Mouse (Mus musculus) spleen, postnatal 4 days (tissue): ENCODE measurements at regions not wholly inside any gene's neighbourhood (a gene's known extent, or its start where the extent isn't known, plus 50 kb on each side); places are given as distances from the start of the nearest gene placed in this dataset.

ENCODE experiments used
- DNase-seq, 2 experiments: peaks; one replicate each; pipeline ENCODE4 v3.0.0; 2022; ENCODE audit warnings: low spot score in 2 of 2

DNA sequence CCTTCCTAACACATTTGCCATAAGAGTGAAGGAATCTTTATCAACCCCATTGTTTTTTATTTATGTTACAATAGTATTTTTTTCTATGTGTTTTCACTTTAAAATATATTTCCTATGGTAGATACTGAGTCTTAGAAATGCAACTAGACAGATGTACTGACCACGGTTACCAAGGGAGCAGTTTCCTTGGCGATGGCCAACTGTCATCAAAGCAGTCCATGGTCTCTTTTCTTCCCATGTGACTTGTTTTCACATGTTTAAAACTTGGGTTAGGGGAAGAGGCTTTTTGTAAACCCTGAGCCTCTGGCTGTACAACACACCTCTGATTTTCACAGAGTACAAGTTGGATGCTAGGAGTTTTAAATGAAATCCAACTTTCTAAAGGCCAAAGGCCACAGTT is 411.9 kb upstream of the Gm765 start:
- no peak for DNase-seq

DNA sequence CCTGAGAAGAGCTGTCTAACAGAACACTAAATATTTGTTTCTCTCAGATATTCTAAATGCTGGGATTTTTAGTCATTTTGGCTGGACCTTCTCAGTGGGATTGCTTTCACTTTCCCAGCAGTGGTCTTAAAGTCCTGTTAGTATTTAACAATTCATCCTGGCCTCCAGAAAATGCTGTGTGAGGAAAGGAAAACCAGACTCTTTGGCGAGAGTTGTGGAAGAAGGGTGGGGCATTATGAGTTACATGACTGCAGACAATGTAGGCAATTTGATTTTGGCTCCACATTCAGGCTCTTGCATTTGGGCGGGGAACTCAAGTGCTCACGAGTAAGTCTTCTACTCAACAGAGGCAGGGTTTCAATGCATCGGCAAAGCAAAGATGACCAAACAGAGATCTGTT is 406.1 kb upstream of the Gm765 start:
- DNase-seq = no peak

DNA sequence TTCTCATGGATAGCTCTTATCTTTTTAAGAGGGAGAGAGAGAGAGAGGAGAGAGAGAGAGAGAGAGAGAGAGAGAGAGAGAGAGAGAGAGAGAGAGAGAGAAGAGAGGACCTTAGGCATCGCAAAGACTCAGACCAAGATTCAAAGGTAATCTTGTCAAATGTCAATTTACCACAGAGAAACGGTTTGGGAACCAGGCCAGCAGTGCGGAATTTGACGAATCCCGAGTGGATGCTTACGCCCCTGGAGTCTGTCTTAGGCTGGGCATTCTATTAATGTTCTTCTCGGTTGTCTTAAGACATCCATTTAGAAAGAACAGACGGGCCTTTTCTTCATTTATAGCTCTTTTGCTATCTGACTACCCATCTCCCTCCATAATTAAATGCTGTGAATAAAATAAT is 404.4 kb upstream of the Gm765 start:
- DNase-seq = no peak

DNA sequence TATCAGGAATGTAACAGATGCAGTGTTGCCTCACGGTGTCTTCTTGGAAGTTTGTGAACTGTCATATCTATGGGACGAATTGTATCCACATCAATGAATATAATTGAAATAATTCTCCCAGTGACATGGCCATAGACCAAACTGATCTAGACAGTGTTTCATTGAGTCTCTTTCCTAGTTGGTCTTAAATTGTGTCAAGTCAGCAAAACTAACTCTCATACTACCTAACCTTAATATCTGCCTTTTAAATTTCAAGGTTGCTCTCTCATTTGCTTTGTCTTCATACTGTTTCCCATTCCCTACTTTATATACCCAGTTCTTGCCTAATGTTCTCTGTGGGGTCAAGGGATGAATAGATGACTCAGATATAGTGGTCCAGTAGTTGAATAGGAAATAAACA is 397.9 kb upstream of the Gm765 start:
- DNase-seq = no peak

DNA sequence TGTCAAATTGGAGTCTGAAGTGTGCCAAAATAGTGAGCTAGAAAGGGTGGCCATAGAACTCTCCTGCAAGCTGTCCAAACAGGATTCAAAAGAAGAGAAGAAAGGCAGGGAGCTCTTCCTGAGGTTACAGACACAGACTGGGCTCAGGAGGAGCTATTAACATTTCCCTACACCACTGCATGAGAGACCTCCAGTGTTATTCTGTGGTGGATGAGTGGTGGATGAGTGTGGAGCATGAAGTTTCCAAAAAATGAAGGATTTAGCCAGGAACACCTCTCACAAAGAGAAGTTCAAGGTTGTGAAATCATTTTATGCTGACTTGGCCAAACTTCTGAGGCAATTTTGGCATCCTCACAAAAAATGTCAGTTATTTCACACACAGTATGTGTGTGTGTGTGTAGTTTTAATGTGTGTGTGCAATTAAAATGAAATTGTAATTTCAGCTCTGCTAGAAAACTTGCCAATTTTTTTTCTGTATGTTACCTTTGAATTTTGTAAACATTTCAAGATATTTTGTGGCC is 388.5 kb upstream of the Gm765 start:
- no peak for DNase-seq

DNA sequence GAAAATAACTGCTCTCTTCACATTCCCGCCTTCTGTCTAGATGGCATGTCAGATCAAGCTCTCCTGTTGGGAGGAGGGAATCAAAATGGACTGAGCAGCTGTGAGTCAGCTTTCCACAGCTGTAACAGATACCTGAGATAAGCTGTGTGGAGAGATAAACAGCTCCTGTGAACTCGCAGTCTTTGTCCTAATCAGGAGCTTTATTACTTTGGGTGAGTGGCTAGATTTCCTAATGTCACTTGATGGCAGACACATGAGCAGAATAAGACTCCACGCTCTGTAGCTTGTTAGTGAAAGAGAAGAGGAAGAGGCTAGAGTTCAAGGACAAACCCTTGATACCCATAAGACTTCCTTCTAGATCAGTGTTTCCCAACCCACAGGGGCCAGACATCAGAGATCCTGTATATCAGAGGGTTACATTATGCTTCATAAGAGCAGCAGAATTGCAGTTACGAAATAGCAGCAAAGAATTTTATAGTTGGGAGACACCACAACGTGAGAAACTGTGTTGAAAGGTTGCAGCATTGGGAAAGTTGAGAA is 384.1 kb upstream of the Gm765 start:
- no peak for DNase-seq

DNA sequence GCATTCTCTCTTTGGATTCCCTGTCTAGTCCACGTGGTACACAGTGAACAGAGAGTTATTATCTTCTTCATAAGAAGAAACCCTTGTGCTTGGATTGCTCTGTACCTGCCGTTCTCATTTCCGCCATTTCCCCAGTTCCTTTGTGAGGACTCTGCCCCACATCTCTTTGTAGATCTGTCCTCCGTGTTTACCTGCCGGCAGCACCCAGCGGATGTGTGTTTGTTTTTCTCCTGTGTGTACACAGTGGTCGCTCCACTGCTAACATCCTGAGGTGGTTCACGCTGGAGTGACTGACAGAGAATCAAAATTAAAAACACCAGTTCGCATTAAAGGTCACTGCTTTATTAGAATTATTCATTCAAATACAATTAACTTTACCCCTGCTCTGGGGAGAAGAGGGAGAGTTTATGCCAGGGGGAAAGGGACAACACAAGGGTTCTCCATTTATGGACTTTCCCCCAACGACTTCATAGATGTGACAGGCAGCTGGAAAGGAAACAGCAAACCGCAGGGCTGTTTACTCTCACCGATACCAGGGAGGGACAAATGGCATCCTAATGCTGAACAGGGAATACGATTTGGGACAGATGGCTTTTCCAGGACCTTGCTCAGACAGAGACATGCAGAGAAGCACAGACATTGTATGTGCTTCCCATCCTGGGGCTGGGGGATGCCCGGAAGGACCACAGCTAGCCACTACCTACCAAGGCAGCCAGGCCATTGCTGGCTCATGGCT is 362.5 kb upstream of the Gm765 start:
- DNase-seq = no peak

DNA sequence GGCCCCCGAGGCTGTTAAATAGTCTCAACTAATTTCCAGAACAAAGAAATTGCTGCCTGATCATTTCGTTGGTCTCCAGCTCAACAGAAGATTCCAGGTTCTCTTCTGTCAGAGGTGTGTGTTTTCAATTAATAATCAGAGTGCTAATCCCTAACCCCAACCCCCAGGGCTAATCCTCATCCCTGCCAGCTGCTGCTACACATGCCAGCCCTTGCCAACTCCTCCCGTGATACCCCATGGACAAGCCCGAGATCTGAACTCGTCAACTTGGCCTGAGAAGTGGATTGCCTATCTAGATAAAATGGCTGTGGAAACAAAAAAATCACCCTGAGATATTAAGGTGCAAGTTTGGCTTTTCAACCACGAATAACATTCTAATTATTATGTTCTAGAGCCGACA is 355.0 kb upstream of the Gm765 start:
- no peak for DNase-seq

DNA sequence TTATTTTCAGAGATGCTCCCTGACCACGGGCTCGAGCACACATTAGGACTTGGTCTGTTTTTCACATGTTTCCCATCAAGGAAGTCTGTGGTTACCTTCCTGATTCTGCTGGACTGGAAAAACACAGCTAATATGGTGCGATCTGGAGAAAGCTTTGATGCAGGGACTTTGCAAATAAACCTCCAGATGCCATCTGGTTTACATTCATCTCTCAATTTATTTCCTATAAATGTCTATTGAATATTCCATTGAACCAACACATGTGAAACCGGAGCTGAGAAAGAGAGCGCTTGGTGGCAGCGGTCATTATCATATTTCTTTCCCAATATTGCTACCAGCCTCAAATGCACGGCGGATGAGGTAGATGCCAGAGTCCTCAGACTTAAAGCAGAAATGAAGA is 350.9 kb upstream of the Gm765 start:
- DNase-seq = no peak

DNA sequence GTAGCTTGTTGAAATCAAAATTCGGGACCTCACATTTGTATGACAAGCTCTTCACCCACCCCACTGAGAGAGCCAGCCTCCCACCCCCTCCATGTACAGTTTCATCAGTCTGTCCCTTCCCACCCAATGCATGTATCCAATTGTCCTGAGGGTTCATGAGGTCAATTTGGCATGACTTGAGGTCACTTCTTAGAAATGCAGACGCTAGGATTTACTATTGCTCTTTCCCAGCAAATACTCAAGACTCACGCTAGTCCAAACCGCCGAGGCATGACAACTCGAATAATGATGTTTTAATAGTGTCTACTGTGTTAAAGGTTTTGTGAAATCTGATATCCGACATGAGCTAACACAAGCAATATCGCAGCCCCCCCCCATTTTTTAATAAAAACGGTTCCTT is 347.6 kb upstream of the Gm765 start:
- DNase-seq = no peak

DNA sequence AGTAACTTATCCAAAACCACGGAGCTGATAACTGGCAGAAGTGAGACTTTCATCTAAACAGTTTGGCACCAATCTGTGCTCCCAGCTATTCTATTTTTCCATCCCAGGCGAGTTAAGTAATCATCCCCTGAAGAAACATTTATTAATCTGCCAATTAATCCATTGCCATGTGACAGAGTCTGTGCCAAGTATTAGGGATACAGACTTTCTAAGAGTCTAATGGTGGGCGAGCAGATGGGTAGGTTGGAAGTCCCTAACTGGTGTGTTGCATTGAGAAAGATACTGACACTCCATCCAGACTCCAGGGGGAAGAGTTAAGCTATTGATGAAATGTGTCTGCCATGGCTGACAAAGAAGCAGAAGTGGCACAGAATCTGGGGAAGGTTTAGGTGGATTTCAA is 346.8 kb upstream of the Gm765 start:
- no peak for DNase-seq

DNA sequence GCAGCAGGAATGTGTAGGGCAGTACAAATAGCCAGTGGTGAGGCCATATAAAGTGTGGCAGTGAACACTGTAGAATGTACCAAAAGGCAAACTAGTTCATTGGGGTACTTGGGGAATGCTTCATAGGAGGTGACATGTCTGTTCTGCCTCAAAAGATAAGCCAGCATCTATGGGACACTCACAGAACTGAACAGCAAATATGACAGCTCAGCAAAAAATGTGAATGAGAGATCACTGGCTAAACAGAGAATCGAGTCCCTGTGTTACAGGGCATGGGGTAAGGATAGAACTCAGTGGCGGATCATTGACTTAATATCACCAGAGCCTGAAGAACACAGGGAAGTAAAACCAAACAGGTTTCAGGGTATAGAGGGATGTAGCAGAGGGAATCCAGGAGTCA is 346.1 kb upstream of the Gm765 start:
- no peak for DNase-seq

DNA sequence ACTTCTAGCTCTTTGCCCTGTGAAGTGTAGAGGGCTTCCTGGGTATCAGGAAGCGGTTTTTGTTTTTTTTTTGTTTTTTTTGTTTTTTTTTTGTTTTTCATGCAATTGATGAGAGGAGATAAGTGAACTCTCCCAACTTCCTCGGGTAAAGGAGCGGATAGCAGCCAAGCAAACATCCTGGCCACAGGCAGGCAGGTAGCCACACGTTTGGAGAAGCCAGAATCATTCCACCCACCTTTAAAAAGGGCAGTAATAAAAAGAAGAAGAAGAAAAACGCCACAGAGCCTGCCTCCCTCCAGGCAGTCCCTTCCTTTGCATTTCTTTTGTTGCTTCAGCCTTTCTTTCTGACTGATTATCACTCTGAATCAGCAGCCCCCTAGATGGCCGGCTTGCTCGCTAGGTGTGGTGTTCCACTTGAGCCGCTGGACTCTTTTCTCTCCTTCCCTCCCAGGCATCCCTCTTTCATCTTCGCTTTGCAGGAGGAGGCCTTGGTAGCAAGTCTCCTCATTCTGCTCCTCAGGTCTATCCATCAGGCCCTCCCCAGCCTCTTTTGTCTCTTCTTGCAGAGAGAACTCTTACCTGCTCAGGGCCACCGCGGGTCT is 323.9 kb upstream of the Gm765 start:
- DNase-seq = no peak

DNA sequence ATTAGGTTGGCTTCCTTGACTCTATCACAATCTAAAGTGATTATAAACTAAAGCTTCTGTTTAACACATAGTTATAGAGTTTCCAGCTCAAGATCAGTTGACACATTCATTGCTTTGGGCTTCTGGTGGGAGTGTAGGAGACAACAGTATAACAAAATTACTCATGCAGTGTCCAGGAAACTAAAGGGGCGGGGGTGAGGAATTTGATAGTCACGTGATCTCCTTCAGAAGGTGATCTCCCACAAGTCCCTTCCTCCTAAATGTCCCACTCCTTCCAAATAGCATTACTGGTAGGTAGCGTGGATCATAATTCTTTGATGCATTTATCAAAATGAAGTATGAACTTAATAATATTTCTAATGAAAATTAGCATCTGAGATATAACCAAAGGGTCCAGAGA is 309.3 kb upstream of the Gm765 start:
- DNase-seq = no peak

DNA sequence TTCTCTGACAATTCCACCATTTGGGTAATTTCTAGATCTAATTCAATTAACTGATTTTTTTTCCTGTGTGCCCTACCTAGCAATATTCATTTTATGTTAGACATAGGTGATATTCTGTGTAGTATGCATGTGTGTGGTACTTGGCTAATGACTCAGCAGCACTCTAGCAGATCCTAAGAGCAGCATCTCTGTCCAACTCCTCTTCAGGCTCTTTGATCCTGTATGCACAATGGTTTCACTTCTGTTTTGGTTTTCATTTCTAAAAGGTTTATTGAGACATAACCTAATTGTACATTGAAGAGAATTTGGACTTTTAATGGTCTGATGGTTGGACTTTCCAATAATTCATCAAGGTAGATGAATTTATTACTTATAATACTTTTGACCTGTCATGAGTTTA is 308.8 kb upstream of the Gm765 start:
- DNase-seq = no peak

DNA sequence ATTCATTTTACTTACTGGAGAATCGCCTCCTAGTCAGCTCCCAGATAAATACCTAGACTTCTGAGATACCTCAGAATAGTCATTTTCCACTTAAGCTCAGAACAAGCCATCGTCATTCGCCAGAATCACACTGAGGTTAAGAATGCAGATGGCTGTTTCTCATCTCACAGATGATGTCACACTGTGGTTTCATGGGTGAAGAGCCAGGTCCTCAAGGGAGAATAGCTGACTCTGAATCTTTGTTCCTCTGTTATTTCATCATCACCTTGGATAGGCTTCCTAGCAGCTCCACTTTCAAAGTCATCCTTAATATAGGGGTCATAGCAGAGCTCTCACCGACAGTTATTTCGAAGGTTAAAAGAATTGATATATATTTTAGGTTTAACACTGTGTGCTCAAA is 297.8 kb upstream of the Gm765 start:
- DNase-seq = no peak

DNA sequence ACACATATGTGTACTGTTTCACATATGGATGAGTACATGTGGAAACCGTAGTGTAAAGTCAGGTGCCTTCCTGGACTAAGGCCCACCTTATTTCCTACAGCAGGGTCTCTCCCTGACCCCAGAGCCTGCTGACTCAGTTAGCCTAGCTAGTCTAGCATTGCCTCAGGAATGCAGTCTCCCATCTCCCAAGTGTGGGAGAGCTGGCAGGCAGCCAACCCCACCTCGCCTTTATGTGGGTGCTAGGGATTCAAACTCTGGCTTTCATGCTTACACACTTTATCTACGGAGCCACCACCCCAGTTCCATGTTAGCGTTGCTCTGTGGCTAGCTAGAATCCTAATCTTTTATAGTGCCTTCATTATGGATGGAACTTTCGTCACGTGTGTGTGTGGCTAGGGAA is 293.3 kb upstream of the Gm765 start:
- no peak for DNase-seq

DNA sequence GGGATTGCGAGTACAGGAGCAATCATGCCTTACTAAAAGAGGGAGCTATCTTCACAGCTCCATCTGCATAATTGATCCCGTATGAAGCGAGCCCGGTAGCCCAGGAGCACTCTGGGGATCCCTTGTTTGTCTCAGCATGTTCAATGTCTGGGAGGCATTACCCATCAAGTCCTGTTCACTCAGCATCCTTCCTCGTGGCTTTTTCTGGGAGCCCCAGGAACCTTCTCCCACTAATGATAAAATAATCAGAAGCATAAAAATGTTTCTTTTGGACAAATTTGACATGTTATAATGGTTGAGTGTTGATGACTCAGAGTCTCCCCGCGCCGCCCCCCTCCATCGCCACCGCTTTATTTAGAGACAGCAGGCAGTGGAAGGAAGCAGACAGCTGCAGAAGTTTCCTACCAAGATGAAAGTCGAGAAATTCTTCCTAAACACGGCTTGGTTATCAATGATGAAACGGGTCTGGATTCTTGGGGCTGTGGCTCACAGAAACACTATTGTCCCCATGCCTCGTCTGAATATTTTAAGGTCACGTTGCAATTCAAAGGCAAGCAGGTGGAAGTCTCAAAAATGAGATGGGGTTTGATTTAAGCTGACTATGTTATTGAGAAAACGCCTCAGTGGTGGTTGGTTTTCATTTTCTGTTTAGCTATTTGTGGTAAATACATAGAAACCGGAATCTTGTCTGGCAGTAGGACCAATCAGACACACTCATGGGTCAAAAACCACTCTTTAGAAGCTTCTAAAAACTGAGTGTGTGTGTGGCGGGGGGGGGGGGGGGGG is 289.9 kb upstream of the Gm765 start:
- DNase-seq = no peak

DNA sequence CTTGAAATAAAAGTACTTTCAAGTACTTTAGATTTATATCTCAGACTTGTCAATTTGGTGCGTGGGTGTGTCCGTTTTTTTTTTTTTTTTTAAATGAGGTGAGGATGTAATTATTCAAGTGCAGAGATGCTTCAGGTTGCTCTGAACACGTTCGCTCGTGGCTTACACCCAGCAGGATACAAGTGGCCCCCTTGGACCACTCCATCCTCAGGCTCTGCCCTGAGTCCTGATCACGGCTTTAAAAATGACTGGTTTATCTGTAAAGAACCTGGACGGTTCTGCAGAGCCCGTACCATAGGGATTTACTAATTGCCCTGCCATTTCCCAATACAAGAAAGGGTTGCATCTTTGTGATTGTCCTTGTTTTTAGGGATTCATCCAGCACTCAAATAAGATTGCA is 288.7 kb upstream of the Gm765 start:
- no peak for DNase-seq

DNA sequence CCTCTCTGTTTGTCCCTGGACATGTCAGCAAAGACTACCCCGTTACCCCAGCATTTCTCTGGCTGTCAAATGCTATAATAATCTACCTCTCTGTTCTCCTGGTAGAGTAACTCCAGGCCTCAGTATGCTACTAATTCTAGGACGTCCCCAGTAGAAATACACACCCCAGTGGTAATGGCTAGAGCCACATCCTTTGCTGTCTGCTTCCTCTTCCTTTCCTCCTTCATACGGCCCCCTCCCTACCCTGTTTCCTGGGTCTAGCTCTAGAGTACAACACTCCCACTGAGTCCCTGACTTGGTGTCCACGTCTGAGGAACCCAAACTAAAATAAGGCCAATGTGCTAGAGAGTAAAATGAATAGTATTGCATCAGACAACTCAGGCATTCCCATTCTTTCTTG is 287.1 kb upstream of the Gm765 start:
- no peak for DNase-seq

DNA sequence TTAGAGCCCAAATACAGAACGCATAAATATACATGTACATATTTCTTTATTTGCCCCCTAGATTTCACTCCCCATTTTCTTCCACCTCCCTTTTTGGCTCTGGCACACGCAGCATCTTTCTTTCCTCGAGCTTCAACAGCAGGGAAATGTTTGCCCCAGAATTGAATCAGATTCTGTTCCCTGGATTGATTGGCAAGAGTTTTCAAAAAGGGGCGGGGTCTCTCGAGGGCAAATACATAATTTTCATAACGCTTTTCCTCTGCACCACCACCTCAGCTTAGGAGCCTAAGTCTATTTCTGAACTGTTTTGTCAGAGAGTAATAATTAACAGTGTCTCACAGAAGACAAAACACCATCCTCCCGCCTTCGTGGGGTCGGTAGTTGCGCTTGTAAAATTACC is 283.9 kb upstream of the Gm765 start:
- DNase-seq = no peak

DNA sequence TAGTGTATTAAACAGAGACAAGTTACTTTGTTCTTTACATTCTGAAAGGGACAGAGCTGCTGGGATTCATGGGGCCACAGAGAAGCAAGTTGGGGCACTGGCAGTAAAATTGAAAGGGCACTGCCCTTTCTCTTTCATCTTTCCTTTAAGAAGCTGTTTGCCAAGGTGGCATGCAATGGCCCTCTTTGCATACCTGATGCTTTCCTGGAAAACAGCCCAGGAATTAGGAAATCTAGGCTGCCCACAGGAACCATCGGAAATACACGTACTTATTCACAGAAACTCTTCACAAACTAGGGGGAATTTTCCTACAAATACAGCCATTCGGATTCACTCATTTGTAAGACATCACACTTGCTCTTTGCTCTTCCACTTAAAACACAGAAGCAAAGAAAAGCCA is 278.3 kb upstream of the Gm765 start:
- DNase-seq = no peak

DNA sequence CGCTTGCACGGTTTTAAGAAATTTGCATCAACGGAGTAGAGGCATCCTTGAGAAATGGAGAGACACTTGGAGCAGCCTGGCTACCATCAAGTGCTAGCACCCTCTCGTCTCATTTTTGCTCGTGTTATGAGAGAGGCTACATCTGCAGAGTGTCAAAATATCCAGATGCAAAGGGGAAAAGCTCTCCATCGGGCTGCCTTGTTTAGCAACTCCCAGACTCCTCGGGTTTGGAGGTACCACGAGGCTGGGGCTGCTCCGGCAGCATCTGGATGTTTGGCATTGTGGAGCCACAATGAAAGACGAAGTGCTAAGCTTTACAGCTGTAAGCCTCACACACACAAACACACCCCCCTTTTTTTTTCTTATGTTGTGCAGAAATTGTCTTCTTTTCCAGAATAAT is 270.5 kb upstream of the Gm765 start:
- no peak for DNase-seq
